Comparison of ENCODE assay signal across 18 mouse cellular contexts in genomic region chr5:72242981-72243380, GRCm38 (mm10).
DNase-seq lines count a peak whose midpoint lies in the region; TF ChIP-seq lines count a peak whose summit lies in the region.
"Had no signal": no experiment of that assay in that cellular context is flagged by ENCODE, and none has a peak within 500 bp of the region (broad histone marks: within the 10 kb centered on the region; RNA-seq: fewer than 3 reads in every experiment).

No protein-coding gene starts in this region.

- peak; percentile 24 to 27 for DNase-seq in frontal cortex, adult 2 months (ENCODE audit: extremely low spot score in 1 of 2, low spot score in 1 of 2)
- DNase-seq in frontal cortex, postnatal 14 days (ENCODE audit: low spot score in 2 of 2) = no peak
- DNase-seq in layer of hippocampus, adult 9-11 months = peak; percentile 36
- DNase-seq in layer of hippocampus, adult 9-10 months (ENCODE audit: low spot score) = no peak
- DNase-seq in brain, embryonic 14.5 days (ENCODE audit: low read depth) = peak; percentile 25
- DNase-seq in ovary, adult 18-20 months (ENCODE audit: low spot score) = no peak
- no peak for DNase-seq in kidney, adult 11 months
- DNase-seq: adrenal gland, postnatal 14 days; B cell, adult 2 months; cerebellum, adult 2 months; cerebellum, postnatal 25 days; gastrocnemius, postnatal 10 days; heart, postnatal 36 days; kidney, adult 9 months; kidney, postnatal 14 days; lung, postnatal 36 days; right cerebral cortex, postnatal 25 days; thymus, postnatal 25 days had no signal

- TF ChIP-seq CTCF in brain, embryonic 14.5 days (IDR thresholded peaks at IDR 0.05; ENCODE audit: borderline replicate concordance, extremely low read depth, insufficient read depth, insufficient read length) = no peak

- no peak for TF ChIP-seq POLR2A in brain, embryonic 14.5 days (IDR thresholded peaks at IDR 0.05; ENCODE audit: borderline replicate concordance, extremely low read depth, insufficient read depth, insufficient read length, poor library complexity, severe bottlenecking)

Comparison
In these comparisons a context has a peak if more than half of its experiments do, and no peak if none do; other contexts are left out.
1. DNase-seq: peak in frontal cortex, adult 2 months (2 of 2), layer of hippocampus, adult 9-11 months (single experiment) and brain, embryonic 14.5 days (single experiment); none in frontal cortex, postnatal 14 days (0 of 2), layer of hippocampus, adult 9-10 months (single experiment), ovary, adult 18-20 months (single experiment) and kidney, adult 11 months (single experiment).